Mouse (Mus musculus): ENCODE results near the gene Mki67.

Mki67 gene

DNA sequence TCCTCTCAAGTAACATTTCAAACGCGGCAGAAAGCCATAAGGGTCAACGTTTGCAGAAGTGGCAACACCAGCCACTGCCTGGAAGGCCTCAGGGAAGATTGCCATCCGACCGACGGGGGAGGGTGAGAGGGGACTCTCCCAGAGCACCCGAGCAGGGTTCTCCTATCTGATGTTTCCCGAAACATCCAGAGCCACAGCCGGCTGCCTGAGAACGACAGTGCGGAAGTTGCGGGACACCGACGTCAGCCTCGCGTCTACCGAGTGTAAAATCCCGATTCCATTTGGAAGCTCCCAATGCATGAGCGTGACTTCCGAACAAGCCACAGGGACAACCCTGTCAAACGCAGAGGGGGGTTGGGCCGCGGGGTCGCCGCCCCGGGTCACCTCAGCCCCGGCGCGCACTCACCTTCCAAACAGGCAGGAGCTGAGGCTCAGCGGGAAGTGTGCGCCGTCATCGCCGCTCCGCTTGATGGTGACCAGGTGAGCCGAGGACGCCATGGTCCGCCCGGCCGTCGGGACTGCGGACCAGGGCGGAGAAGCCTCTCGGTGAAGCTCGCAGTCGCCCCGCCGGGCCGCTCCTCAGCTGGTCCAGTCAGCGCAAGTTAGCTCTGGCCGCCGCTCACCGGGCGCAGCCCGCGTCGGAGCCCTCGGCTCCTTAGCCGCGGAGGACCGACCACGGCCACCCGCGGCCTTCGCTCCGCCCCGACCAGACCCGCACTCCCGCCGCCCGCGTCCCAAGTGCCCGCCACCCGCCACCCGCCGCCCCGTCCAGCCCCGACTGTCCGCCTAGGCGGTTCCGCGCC lies at the start of gene Mki67:
Mki67 (minus strand) TSS at position 720 of the 803 bp plus-strand sequence.
- DNase-seq = peak in 1 of 2 experiments; percentile 33

GRCm38 (mm10) chr7:135763311-135763710 lies 47.1 kb upstream of the Mki67 start:
- no peak for DNase-seq

GRCm38 (mm10) chr7:135758754-135759510 lies 42.8 kb upstream of the Mki67 start:
- DNase-seq = no peak

DNA sequence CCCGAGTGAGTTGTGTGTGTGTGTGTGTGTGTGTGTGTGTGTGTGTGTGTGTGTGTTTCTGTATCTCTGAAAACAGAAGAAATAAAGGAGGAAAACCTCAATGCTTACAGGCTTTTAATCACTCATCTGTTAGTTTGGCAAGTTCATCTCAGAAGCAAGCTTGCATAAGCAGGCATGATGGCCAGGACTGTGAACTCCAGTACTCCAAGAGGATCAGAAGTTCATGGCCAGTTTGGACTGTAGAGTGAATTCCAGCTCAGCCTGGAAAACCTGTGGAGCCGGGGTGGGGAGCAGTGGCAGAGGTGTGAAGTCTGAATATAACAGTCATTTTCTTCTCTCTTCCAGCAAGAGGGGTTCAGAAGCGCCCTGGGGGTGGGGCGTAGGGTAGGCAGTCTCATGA lies 42.0 kb upstream of the Mki67 start:
- DNase-seq = no peak

- no peak for DNase-seq
These were observed 40.9 kb upstream of the Mki67 start for GRCm38 (mm10) chr7:135756984-135757586.

DNA sequence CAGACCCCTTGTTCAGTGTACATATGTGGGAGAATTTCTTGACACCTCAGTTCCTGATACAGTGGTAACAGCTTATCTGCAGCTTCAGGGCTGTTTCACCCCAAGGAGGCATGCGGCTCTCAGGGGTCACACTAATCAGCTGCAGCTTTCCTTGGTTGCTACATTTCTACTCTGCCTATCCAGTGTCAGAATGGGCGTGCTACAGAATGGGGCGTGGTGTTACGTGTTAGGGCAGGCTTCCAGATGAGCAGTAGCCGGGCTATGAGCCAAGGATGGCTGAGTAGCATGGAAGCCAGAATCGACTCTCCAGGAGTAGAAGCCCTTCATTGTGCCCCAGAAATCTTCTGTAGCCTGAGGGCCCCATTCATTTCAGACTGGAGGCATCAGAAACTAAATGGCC lies 32.8 kb upstream of the Mki67 start:
- no peak for DNase-seq

- DNase-seq = no peak
These were observed 30.9 kb upstream of the Mki67 start for GRCm38 (mm10) chr7:135747072-135747471.

GRCm38 (mm10) chr7:135746528-135746927 lies 30.4 kb upstream of the Mki67 start:
- no peak for DNase-seq

DNA sequence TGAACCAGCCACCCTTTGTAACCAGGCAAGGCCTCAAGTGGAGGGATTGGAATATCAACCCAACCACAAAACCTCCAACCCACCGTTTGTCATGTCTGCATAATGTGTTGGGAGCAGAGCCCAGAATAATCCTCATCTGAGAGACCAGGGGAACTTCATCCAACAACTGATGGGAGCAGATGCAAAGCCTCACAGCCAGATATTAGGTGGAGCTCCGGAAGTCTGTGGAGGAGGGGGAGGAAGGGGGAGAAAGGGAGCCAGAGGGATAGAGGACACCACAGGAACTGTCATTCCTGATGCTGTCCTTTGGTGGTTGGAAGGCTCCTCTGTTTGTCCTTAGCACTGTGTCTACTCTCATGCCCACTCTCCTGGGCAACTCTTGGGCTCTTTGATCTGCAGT lies 28.9 kb upstream of the Mki67 start:
- no peak for DNase-seq

- no peak for DNase-seq
These were observed 24.3 kb upstream of the Mki67 start for GRCm38 (mm10) chr7:135740453-135740852.

DNA sequence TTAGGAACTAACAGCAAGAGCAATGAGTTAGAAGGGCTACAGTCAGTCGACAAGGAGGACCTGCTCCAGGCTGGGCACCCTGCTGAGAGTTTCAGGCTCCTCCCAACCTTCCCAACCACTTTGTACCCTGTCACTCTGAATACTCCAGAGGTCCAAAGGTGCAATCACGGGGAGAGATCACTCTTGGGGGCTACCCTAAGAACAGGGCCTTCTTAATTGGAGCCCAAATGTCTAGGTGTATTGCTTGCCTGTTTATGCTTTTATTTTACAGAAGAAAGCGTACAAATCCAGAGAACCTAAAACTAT lies 20.4 kb upstream of the Mki67 start:
- DNase-seq = no peak

DNA sequence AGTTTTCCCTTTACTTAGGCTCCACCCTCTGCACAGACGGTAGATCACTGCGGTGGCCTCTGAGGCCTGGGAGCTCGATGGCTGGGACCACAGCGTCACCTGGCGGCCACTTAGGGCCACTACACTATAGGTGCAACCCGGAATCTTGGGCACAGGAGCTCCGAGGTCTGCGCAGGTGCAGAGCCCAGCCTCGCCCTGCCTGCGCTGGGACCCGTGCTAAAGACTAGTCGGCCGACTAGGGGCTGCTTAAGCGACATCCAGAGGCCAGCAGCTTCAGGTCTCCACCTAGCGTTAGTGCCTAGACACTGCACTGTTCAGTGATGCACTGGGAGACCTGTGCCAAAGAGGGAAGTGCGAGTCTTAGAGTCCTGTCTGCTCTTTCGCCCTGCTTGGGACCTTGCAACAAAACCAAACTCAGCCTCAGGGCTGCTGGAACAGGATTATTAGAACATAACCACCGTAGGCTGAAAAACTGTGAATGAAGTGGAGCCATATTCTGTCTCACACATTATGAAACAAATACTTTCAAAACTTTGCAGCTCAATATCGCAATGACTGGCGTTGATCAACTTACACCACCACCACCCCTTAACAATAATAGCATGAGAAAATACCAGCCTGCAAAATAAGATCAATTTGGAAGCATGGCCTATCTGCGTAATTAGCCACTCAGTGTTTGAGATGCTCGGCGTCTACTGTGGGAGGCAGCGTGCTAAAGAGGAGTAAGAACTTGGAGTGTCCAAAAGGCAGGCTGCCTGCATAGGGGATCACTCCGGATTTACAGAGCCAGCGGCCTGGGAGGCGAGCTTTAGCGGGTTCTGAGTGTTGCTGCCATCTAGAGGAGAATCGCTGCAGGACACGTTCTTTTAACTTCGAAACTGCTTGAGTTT lies 19.8 kb upstream of the Mki67 start:
- DNase-seq = peak; percentile 86

DNA sequence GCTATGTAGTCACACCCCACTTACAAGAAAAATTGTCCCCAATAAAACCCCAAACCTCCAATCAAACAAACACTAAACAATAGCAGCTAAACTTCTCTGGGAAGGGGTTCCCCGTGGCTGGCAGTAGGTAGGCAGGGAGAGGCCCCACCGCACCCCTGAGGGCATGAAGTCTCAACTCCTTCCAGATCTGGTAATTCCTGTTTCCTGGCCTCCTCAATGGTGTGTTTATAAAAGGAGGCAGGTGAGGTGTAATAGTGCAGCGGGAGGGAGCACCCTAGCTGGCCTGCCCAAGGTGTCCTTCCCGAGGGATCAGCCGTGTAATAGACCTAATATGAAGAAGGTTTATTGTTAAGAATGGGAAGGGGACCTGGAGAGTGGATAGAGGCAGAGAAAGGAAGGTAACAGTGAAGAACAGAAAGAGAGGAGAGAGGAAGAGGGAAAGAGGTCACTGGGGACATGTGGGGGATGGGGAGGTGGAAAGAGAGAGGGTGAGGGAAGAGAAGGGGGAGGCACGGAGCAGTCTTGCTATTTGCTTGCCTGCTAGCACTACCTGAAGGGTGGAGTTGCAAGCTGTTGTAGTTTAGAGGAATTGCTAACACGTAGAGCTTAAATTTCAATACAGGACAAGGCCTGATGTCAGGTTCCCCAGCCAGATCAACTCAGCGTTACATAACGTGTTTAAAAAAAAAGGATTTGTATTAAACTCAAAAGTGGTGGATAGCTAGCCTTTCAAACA lies 18.9 kb upstream of the Mki67 start:
- no peak for DNase-seq

GRCm38 (mm10) chr7:135734379-135734778 lies 18.2 kb upstream of the Mki67 start:
- DNase-seq = no peak

DNA sequence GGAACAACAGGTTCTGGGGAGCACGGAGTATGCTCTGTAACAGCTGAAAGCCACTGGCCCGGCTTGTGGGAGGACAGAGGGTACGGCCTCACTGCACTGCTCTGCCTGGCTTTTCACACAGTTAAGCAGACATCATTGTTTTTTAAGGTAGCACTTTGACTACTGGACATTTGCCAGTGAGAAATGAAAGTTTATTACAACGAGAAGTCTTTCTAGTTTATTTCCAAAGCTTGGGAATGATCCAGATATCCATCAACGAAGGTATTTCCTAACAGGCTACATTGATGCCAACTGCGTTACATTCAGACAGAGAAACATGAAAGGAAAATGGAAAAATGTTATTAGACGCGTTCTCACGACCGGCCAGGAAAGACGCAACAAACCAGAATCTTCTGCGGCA lies 11.9 kb upstream of the Mki67 start:
- DNase-seq = no peak

GRCm38 (mm10) chr7:135726707-135727106 lies 10.5 kb upstream of the Mki67 start:
- no peak for DNase-seq

DNA sequence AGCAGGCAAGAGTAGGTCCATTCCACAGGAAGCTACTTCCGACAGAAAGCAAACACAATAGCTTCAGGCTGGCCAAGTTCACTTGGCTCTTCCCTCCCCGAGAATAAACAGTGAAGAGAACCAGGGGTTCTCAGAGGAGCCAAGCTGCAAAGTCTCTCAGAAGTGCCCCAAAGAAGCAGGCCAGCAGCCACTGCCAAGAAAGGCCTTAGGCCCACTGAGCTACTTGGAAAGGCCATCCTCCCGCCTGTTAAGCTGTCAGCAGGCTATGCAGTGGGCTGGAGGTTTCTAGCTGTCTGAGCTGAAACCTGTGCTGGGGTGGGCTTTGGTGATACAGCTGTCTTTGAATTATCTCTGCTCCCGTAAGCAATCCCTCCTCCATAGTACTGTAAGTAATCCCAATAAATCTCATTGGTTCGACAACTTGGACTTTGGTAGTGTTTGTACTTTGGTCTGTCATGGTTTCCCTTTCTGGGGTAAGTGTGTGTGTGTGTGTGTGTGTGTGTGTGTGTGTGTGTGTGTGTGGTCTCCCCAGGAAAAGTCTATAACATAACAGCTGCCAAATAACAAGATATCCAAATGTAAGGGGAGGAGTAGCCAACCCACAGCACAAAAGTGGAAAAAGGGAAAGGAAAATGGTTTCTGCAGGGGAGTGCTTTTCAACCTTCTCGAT lies 7.6 kb upstream of the Mki67 start:
- no peak for DNase-seq

DNA sequence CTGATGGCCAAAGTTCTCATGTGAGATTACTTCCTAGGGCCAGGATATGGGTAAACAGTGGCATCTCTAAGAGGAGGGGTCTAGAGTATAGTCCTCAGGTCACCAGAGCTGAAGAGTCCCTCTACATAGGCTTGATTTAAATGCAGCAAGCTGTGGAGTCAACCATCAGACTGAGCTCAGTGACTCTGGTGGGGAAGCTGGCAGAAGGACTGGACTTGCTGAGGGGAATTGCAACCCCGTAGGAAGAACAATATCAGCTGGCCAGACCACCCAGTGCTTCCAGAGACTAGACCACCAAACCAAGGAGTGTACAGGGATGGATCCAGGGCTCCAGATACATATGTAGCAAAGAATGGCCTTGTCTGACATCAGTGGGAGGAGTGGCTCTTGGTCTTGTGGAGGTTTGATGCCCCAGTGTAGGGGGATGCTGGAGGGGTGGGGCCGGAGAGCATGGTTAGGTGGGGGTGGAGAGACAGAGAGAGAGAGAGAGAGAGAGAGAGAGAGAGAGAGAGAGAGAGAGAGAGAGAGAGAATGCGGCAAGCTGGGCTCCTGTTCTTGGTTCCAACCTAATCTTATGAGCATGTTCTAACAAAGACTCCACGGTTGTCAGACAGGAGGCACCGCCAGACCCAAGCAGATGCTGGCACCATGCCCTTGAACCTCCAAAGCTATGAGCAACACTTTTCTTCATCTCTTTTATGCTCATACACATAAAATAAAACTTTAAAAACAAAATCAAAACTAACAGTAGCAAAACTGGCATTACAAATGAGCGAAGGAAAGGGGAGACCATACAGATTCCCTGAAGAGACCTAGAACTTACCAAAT lies 6.1 kb upstream of the Mki67 start:
- DNase-seq = no peak

- no peak for DNase-seq
These were observed 5.4 kb upstream of the Mki67 start for GRCm38 (mm10) chr7:135721436-135721992.

GRCm38 (mm10) chr7:135716968-135717557 lies 902 bp upstream of the Mki67 start:
- DNase-seq = peak in 1 of 2 experiments; percentile 16
